ENCODE assay signal across 11 mouse cellular contexts in the genomic region with DNA sequence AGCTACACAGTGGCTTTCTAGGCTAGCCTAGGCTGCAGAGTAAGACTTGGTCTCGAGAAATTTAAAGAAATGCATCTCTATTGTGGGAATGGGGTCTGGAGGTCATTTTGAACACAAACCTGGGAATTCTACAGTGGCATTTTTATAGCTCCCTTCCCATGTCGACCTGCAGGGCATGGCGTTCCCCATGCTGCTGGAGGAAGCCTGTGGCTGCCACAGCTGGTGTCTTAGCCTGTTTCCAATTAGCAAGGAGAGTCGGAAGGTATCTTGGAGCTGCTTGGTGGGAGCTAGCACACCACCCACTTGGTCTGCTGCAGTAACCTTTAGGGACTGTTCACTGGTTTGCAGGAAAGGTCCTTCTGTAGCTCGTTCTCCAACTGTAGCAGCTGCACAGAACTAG. TPM values are rescaled to one million over a fixed set of nuclear protein-coding genes. Genes with fewer than 3 reads are reported as not detected.
DNase-seq lines count a peak whose midpoint lies in the region; ATAC-seq and TF ChIP-seq lines count a peak whose summit lies in the region.
"Had no signal": no experiment of that assay in that cellular context is flagged by ENCODE, and none has a peak within 500 bp of the region (broad histone marks: within the 10 kb centered on the region; RNA-seq: fewer than 3 reads in every experiment).

No protein-coding gene starts in this region.

- H3K27me3 ChIP-seq in intestine, embryonic 16.5 days (replicated peaks; ENCODE audit: control insufficient read depth, insufficient read depth, low read length) = no peaks in the 10 kb centered on the region
- no peaks in the 10 kb centered on the region for H3K27me3 ChIP-seq in intestine, postnatal 0 days (replicated peaks; ENCODE audit: control insufficient read depth, insufficient read depth, low read length)
- no peaks in the 10 kb centered on the region for H3K27me3 ChIP-seq in forebrain, embryonic 13.5 days
- no peaks in the 10 kb centered on the region for H3K27me3 ChIP-seq in limb, embryonic 15.5 days
- H3K27me3 ChIP-seq: liver, embryonic 13.5 days had no signal

- peaks cover 9% of the 10 kb centered on the region; the same call in 1 of the 2 replicates for H3K4me1 ChIP-seq in intestine, embryonic 16.5 days (ENCODE audit: control insufficient read depth, insufficient read depth, low read length)
- H3K4me1 ChIP-seq in intestine, postnatal 0 days (replicated peaks; ENCODE audit: control insufficient read depth, insufficient read depth, low read length) = no peaks in the 10 kb centered on the region
- peaks cover 42% of the 10 kb centered on the region for H3K4me1 ChIP-seq in forebrain, embryonic 13.5 days
- peaks cover 30% of the 10 kb centered on the region for H3K4me1 ChIP-seq in limb, embryonic 15.5 days

- H3K36me3 ChIP-seq in intestine, embryonic 16.5 days (ENCODE audit: control insufficient read depth, insufficient read depth, low read length) = no peaks in the 10 kb centered on the region
- peaks cover 6% of the 10 kb centered on the region; the same call in 1 of the 2 replicates for H3K36me3 ChIP-seq in intestine, postnatal 0 days (ENCODE audit: control insufficient read depth, insufficient read depth)
- peaks cover 5% of the 10 kb centered on the region; the same call in 1 of the 2 replicates for H3K36me3 ChIP-seq in forebrain, embryonic 13.5 days (ENCODE audit: poor library complexity, severe bottlenecking)
- H3K36me3 ChIP-seq in limb, embryonic 15.5 days = peaks cover 39% of the 10 kb centered on the region

- H3K27ac ChIP-seq in intestine, embryonic 16.5 days (ENCODE audit: low read length) = no peak overlapping the region
- H3K27ac ChIP-seq in intestine, postnatal 0 days (ENCODE audit: low read depth, low read length) = no peak overlapping the region
- peak overlapping the region; percentile 55 for H3K27ac ChIP-seq in forebrain, embryonic 13.5 days
- 0 out of 2 replicates have a peak overlapping the region, but pooled peaks have one; percentile 38 for H3K27ac ChIP-seq in limb, embryonic 15.5 days
- H3K27ac ChIP-seq: kidney, postnatal 0 days; liver, embryonic 13.5 days had no signal

- H3K4me3 ChIP-seq in intestine, embryonic 16.5 days (ENCODE audit: low read length) = no peak overlapping the region
- H3K4me3 ChIP-seq in intestine, postnatal 0 days (ENCODE audit: low read depth, low read length) = no peak overlapping the region
- H3K4me3 ChIP-seq in forebrain, embryonic 13.5 days = no peak overlapping the region
- no peak overlapping the region for H3K4me3 ChIP-seq in limb, embryonic 15.5 days
- H3K4me3 ChIP-seq: liver, embryonic 13.5 days had no signal

- H3K9me3 ChIP-seq in intestine, embryonic 16.5 days (ENCODE audit: control insufficient read depth, low read length) = no peaks in the 10 kb centered on the region
- H3K9me3 ChIP-seq in intestine, postnatal 0 days (ENCODE audit: control insufficient read depth) = no peaks in the 10 kb centered on the region
- no peaks in the 10 kb centered on the region for H3K9me3 ChIP-seq in forebrain, embryonic 13.5 days (replicated peaks)
- H3K9me3 ChIP-seq in limb, embryonic 15.5 days = no peaks in the 10 kb centered on the region
- H3K9me3 ChIP-seq: liver, embryonic 13.5 days had no signal

- no peak for ATAC-seq in intestine, embryonic 16.5 days
- ATAC-seq in intestine, postnatal 0 days = no peak
- no peak for ATAC-seq in forebrain, embryonic 13.5 days
- no peak for ATAC-seq in limb, embryonic 15.5 days (ENCODE audit: insufficient number of reproducible peaks, low FRiP score, low TSS enrichment, low read depth)

- H3K9ac ChIP-seq in intestine, embryonic 16.5 days (ENCODE audit: low read depth, low read length) = 0 out of 2 replicates have a peak overlapping the region, but pooled peaks have one; percentile 14
- H3K9ac ChIP-seq in intestine, postnatal 0 days (ENCODE audit: low read depth, low read length) = no peak overlapping the region
- H3K9ac ChIP-seq in forebrain, embryonic 13.5 days = no peak overlapping the region
- H3K9ac ChIP-seq in limb, embryonic 15.5 days = no peak overlapping the region
- H3K9ac ChIP-seq: liver, embryonic 13.5 days had no signal

- TF ChIP-seq CTCF in intestine, postnatal 0 days (IDR thresholded peaks at IDR 0.05; ENCODE audit: low read depth) = no peak

- peak; percentile 29 for DNase-seq in embryo, embryonic 9.5 days (ENCODE audit: extremely low spot score)
- DNase-seq in urinary bladder, postnatal 36 days (ENCODE audit: low spot score in 2 of 2) = no peak
- DNase-seq in Muller cell, postnatal 12 days (ENCODE audit: inconsistent ontology term) = no peak
- DNase-seq: heart, postnatal 4 days; liver, embryonic 13.5 days had no signal

- no peak overlapping the region for H3K4me2 ChIP-seq in intestine, embryonic 16.5 days (ENCODE audit: low read depth, low read length)
- H3K4me2 ChIP-seq in intestine, postnatal 0 days (replicated peaks; ENCODE audit: low read depth) = no peak overlapping the region
- H3K4me2 ChIP-seq in forebrain, embryonic 13.5 days = no peak overlapping the region
- no peak overlapping the region for H3K4me2 ChIP-seq in limb, embryonic 15.5 days
- H3K4me2 ChIP-seq: liver, embryonic 13.5 days had no signal

- 43% methylated on average over 5 of the region's 5 CpGs for WGBS in intestine, embryonic 16.5 days
- WGBS in intestine, postnatal 0 days = 48% methylated on average over 5 of the region's 5 CpGs
- 60% methylated on average over 5 of the region's 5 CpGs for WGBS in forebrain, embryonic 13.5 days
- WGBS in limb, embryonic 15.5 days = 7% methylated on average over 5 of the region's 5 CpGs

RNA-seq across cellular contexts. Expression of a gene that starts 12.6 kb away (rescaled TPM):
- polyA plus RNA-seq in intestine, embryonic 16.5 days (2015; fragmentation: Nextera tagmentation; extraction: Ambion mirVana) = 119 and 129 TPM in 2 replicates
- polyA plus RNA-seq in intestine, postnatal 0 days (2015; fragmentation: Nextera tagmentation; extraction: Ambion mirVana) = 68.9 and 77.2 TPM in 2 replicates
- 129 and 133 TPM in 2 replicates for polyA plus RNA-seq in forebrain, embryonic 13.5 days (2015; fragmentation: Nextera tagmentation; extraction: Ambion mirVana)
- 128 and 131 TPM in 2 replicates for polyA plus RNA-seq in limb, embryonic 15.5 days (2015; fragmentation: Nextera tagmentation; extraction: Ambion mirVana)

RNA-seq across cellular contexts. Expression of a gene that starts 12.6 kb away (rescaled TPM):
- 22.9 and 29.2 TPM in 2 replicates for polyA plus RNA-seq in intestine, embryonic 16.5 days (2015; fragmentation: Nextera tagmentation; extraction: Ambion mirVana)
- polyA plus RNA-seq in intestine, postnatal 0 days (2015; fragmentation: Nextera tagmentation; extraction: Ambion mirVana) = 8.4 and 8.9 TPM in 2 replicates
- 20.4 and 23.8 TPM in 2 replicates for polyA plus RNA-seq in forebrain, embryonic 13.5 days (2015; fragmentation: Nextera tagmentation; extraction: Ambion mirVana)
- 22.8 and 27.2 TPM in 2 replicates for polyA plus RNA-seq in limb, embryonic 15.5 days (2015; fragmentation: Nextera tagmentation; extraction: Ambion mirVana)

RNA-seq across cellular contexts. Expression of a gene that starts 38.7 kb away (rescaled TPM):
- 26.6 and 29.4 TPM in 2 replicates for polyA plus RNA-seq in intestine, embryonic 16.5 days (2015; fragmentation: Nextera tagmentation; extraction: Ambion mirVana)
- 5.7 and 7.5 TPM in 2 replicates for polyA plus RNA-seq in intestine, postnatal 0 days (2015; fragmentation: Nextera tagmentation; extraction: Ambion mirVana)
- polyA plus RNA-seq in forebrain, embryonic 13.5 days (2015; fragmentation: Nextera tagmentation; extraction: Ambion mirVana) = 18.3 and 29.0 TPM in 2 replicates
- polyA plus RNA-seq in limb, embryonic 15.5 days (2015; fragmentation: Nextera tagmentation; extraction: Ambion mirVana) = 24.0 and 26.6 TPM in 2 replicates

RNA-seq across cellular contexts. Expression of a gene that starts 38.7 kb away (rescaled TPM):
- 0.86 and 1.1 TPM in 2 replicates for polyA plus RNA-seq in intestine, embryonic 16.5 days (2015; fragmentation: Nextera tagmentation; extraction: Ambion mirVana)
- polyA plus RNA-seq in intestine, postnatal 0 days (2015; fragmentation: Nextera tagmentation; extraction: Ambion mirVana) = 0.65 and 0.86 TPM in 2 replicates
- polyA plus RNA-seq in forebrain, embryonic 13.5 days (2015; fragmentation: Nextera tagmentation; extraction: Ambion mirVana) = 0.89 TPM in 1 of 2 replicates, not detected in the other
- 0.88 and 1.5 TPM in 2 replicates for polyA plus RNA-seq in limb, embryonic 15.5 days (2015; fragmentation: Nextera tagmentation; extraction: Ambion mirVana)
- polyA plus RNA-seq: small intestine, adult 2 months had no signal

Comparison
In these comparisons a context has a peak if more than half of its experiments do, and no peak if none do; other contexts are left out.
1. H3K27ac ChIP-seq: peak in forebrain, embryonic 13.5 days (single experiment) and limb, embryonic 15.5 days (single experiment); none in intestine, embryonic 16.5 days (single experiment) and intestine, postnatal 0 days (single experiment).